Mouse (Mus musculus): ENCODE data around the gene Prmt1. TPM values are rescaled to one million over a fixed set of nuclear protein-coding genes. Genes with fewer than 3 reads are reported as not detected.

Prmt1 gene
- polyA plus RNA-seq, 1 experiment = 729 TPM

DNA sequence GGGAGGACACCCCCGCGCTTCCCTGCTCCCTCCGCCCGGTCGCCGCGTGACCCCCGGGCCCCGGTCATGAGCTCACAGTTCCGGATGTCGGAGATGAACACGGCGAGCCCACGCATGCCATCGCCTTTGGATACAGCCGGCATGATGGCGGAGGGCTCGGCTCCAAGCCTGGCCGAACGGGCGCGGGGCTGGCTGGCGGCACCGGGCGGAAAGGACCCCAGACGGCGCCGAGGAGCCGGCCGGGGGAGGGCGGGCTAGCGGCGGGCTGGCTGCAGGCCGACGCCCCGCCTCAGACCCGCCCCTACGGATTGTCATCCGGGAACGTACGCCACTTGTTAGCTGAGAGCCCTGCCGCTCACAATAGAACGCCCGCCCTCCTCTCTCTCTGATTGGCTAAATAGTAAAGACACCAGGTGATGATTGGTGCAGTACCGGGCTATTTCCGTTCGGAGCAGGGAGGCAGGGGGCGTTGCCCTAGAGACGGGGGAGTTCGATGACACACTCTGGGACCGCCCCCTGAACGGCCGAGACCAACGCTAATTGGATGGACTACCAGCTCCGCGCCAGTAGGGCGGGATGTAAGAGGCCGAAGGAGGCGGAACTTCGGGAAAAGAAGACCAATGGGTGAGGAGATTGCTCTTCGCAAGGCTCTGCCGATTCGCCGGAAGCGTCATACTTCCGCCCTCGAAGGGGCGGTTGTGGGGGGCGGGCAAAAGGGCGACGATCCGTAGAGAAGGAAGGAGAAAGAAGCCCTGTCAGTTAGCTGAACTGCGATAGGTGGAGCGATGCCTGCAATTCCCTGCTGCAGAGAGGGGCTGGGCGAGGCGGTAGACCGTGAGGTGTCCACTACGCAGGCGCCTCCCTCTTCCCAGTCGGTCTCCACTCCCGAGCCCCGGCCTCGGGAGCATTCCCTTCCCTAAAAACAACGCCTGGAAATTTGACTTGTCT is 56.9 kb downstream of the Prmt1 start, which contains the start of gene Ap2a1:
Gene Ap2a1 (minus strand): TSS at position 293 of the 948 bp plus-strand sequence.
- Histone ChIP-seq H3K27me3 (ENCODE audit: control insufficient read depth, insufficient read depth, insufficient read length) (no peaks in the 10 kb centered on the region), H3ac (ENCODE audit: control insufficient read depth, insufficient read length) (peak within 1 kb of the TSS; percentile 64), H3K4me2 (ENCODE audit: low read depth) (peak within 1 kb of the TSS; percentile 95), H3K36me3 (ENCODE audit: control insufficient read depth, insufficient read depth) (no peaks in the 10 kb centered on the region), H3K79me2 (ENCODE audit: control insufficient read depth, insufficient read depth) (peaks cover 21% of the 10 kb centered on the region), H3K4me3 (peak within 1 kb of the TSS; percentile 54)
- TF ChIP-seq POLR2A (IDR thresholded peaks at IDR 0.05; ENCODE audit: insufficient read length, low read depth) (peak; percentile 89), POLR2AphosphoS2 (IDR thresholded peaks at IDR 0.05; ENCODE audit: insufficient read length, low read depth) (peak; percentile 86), MYOD1 (IDR thresholded peaks at IDR 0.05; ENCODE audit: control insufficient read depth in 1 of 3, insufficient read length in 2 of 3, low read depth in 2 of 3) (no peak)

DNA sequence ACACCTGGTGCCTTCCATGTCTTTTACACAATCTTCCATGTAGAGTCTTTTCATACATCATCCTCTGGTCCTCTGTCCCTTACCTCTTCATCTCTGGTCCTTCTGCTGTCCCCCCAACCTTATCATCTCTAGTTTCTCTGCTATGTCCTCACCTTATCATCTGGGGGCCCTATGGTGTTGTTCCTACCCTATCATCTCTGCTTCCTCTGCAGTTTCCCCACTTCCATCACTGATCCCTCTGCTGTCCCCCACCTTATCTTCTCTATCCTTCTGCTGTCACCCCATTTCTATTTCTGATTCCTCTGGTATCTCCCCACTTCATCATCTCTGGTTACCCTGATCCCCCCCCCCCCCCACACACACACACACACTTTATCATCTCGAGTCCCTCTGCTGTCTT is 57.8 kb downstream of the Prmt1 start:
- H3K79me2 ChIP-seq (ENCODE audit: control insufficient read depth, insufficient read depth) = peaks cover 21% of the 10 kb centered on the region
- peak overlapping the region; percentile 54 for H3K4me3 ChIP-seq
- H3K27me3 ChIP-seq (ENCODE audit: control insufficient read depth, insufficient read depth, insufficient read length) = no peaks in the 10 kb centered on the region
- H3ac ChIP-seq (ENCODE audit: control insufficient read depth, insufficient read length) = peak overlapping the region; percentile 64
- TF ChIP-seq TCF3 (IDR thresholded peaks at IDR 0.05; ENCODE audit: insufficient read length, low read depth) (no peak), MYOG (IDR thresholded peaks at IDR 0.05; ENCODE audit: control insufficient read depth in 1 of 3, insufficient read depth in 1 of 3, insufficient read length in 2 of 3, low read depth in 2 of 3) (no peak), MAX (IDR thresholded peaks at IDR 0.05; ENCODE audit: low read depth) (no peak), SRF (IDR thresholded peaks at IDR 0.05; ENCODE audit: control insufficient read depth, insufficient read length, low read depth) (no peak), E2F4 (IDR thresholded peaks at IDR 0.05; ENCODE audit: insufficient read depth) (no peak), POLR2AphosphoS2 (IDR thresholded peaks at IDR 0.05; ENCODE audit: insufficient read length, low read depth) (no peak), USF1 (IDR thresholded peaks at IDR 0.05; ENCODE audit: low read depth) (no peak), POLR2A (IDR thresholded peaks at IDR 0.05; ENCODE audit: insufficient read length, low read depth) (no peak), REST (IDR thresholded peaks at IDR 0.05; ENCODE audit: insufficient read depth, insufficient read length) (no peak), MYOD1 (IDR thresholded peaks at IDR 0.05; ENCODE audit: control insufficient read depth in 1 of 3, insufficient read length in 2 of 3, low read depth in 2 of 3) (no peak), TCF12 (IDR thresholded peaks at IDR 0.05; ENCODE audit: insufficient read depth, poor library complexity, severe bottlenecking) (no peak), CEBPB (IDR thresholded peaks at IDR 0.05; ENCODE audit: insufficient read depth, poor library complexity, severe bottlenecking) (no peak)
- peak overlapping the region; percentile 95 for H3K4me2 ChIP-seq (ENCODE audit: low read depth)
- peaks cover 3% of the 10 kb centered on the region for H3K36me3 ChIP-seq (ENCODE audit: control insufficient read depth, insufficient read depth)

Other genes with a start within 250 kb of the Prmt1 start
- gene Vrk3, start 238.2 kb downstream of the Prmt1 start, polyA plus RNA-seq (2012; fragmentation: generic; extraction: Trizol) = 20.6 TPM
- gene Zfp473, start 235.5 kb downstream of the Prmt1 start, polyA plus RNA-seq (2012; fragmentation: generic; extraction: Trizol) = 0.12 TPM
- 77.0 TPM for gene Nup62, start 170.5 kb downstream of the Prmt1 start, polyA plus RNA-seq (2012; fragmentation: generic; extraction: Trizol)
- gene Il4i1, start 170.2 kb downstream of the Prmt1 start, polyA plus RNA-seq (2012; fragmentation: generic; extraction: Trizol) = 1.9 TPM
- 939 TPM for gene Atf5, start 169.9 kb downstream of the Prmt1 start, polyA plus RNA-seq (2012; fragmentation: generic; extraction: Trizol)
- 200 TPM for gene Akt1s1, start 137.6 kb downstream of the Prmt1 start, polyA plus RNA-seq (2012; fragmentation: generic; extraction: Trizol)
- 53.8 TPM for gene Tbc1d17, start 137.5 kb downstream of the Prmt1 start, polyA plus RNA-seq (2012; fragmentation: generic; extraction: Trizol)
- gene Pnkp, start 129.4 kb downstream of the Prmt1 start, polyA plus RNA-seq (2012; fragmentation: generic; extraction: Trizol) = 47.9 TPM
- gene Ptov1, start 116.8 kb downstream of the Prmt1 start, polyA plus RNA-seq (2012; fragmentation: generic; extraction: Trizol) = 298 TPM
- 57.4 TPM for gene Med25, start 93.9 kb downstream of the Prmt1 start, polyA plus RNA-seq (2012; fragmentation: generic; extraction: Trizol)
- gene Fuz, start 90.5 kb downstream of the Prmt1 start, polyA plus RNA-seq (2012; fragmentation: generic; extraction: Trizol) = 11.6 TPM
- gene Ap2a1, start 57.1 kb downstream of the Prmt1 start, polyA plus RNA-seq (2012; fragmentation: generic; extraction: Trizol) = 125 TPM
- gene Tsks, start 43.4 kb downstream of the Prmt1 start, polyA plus RNA-seq (2012; fragmentation: generic; extraction: Trizol) = not detected
- gene Cpt1c, start 11.7 kb downstream of the Prmt1 start, polyA plus RNA-seq (2012; fragmentation: generic; extraction: Trizol) = 2.7 TPM
- 45.1 TPM for gene Irf3, start 11.1 kb upstream of the Prmt1 start, polyA plus RNA-seq (2012; fragmentation: generic; extraction: Trizol)
- 13.3 TPM for gene Bcl2l12, start 12.1 kb upstream of the Prmt1 start, polyA plus RNA-seq (2012; fragmentation: generic; extraction: Trizol)
- gene Scaf1, start 29.8 kb upstream of the Prmt1 start, polyA plus RNA-seq (2012; fragmentation: generic; extraction: Trizol) = 56.7 TPM
- gene Rras, start 31.4 kb upstream of the Prmt1 start, polyA plus RNA-seq (2012; fragmentation: generic; extraction: Trizol) = 127 TPM
- 10.2 TPM for gene Prr12, start 66.3 kb upstream of the Prmt1 start, polyA plus RNA-seq (2012; fragmentation: generic; extraction: Trizol)
- 66.1 TPM for gene Nosip, start 75.9 kb upstream of the Prmt1 start, polyA plus RNA-seq (2012; fragmentation: generic; extraction: Trizol)
- gene Prrg2, start 76.1 kb upstream of the Prmt1 start, polyA plus RNA-seq (2012; fragmentation: generic; extraction: Trizol) = 12.9 TPM
- 123 TPM for gene Rcn3, start 105.7 kb upstream of the Prmt1 start, polyA plus RNA-seq (2012; fragmentation: generic; extraction: Trizol)
- 67.2 TPM for gene Fcgrt, start 117.3 kb upstream of the Prmt1 start, polyA plus RNA-seq (2012; fragmentation: generic; extraction: Trizol)
- gene Rps11, start 137.9 kb upstream of the Prmt1 start, polyA plus RNA-seq (2012; fragmentation: generic; extraction: Trizol) = 2,217 TPM
- gene Rpl13a, start 142.2 kb upstream of the Prmt1 start, polyA plus RNA-seq (2012; fragmentation: generic; extraction: Trizol) = 6,110 TPM
- gene Gm45713, start 149.7 kb upstream of the Prmt1 start, polyA plus RNA-seq (2012; fragmentation: generic; extraction: Trizol) = 3.6 TPM
- gene Flt3l, start 149.9 kb upstream of the Prmt1 start, polyA plus RNA-seq (2012; fragmentation: generic; extraction: Trizol) = 7.2 TPM
- gene Pih1d1, start 167.7 kb upstream of the Prmt1 start, polyA plus RNA-seq (2012; fragmentation: generic; extraction: Trizol) = 81.9 TPM
- gene Aldh16a1, start 168.0 kb upstream of the Prmt1 start, polyA plus RNA-seq (2012; fragmentation: generic; extraction: Trizol) = 29.0 TPM
- gene Slc17a7, start 177.4 kb upstream of the Prmt1 start, polyA plus RNA-seq (2012; fragmentation: generic; extraction: Trizol) = 3.6 TPM
- 0.04 TPM for gene Gfy, start 193.0 kb upstream of the Prmt1 start, polyA plus RNA-seq (2012; fragmentation: generic; extraction: Trizol)
- gene Pth2, start 194.4 kb upstream of the Prmt1 start, polyA plus RNA-seq (2012; fragmentation: generic; extraction: Trizol) = not detected
- 2.2 TPM for gene Ccdc155, start 218.3 kb upstream of the Prmt1 start, polyA plus RNA-seq (2012; fragmentation: generic; extraction: Trizol)
- gene Dkkl1, start 225.6 kb upstream of the Prmt1 start, polyA plus RNA-seq (2012; fragmentation: generic; extraction: Trizol) = 0.08 TPM
- gene Tead2, start 229.2 kb upstream of the Prmt1 start, polyA plus RNA-seq (2012; fragmentation: generic; extraction: Trizol) = 93.3 TPM